Mouse (Mus musculus) neural tube, embryonic 11.5 days (tissue): Measurements from ENCODE around the gene Bet1l. TPM values are rescaled to one million over a fixed set of nuclear protein-coding genes. Genes with fewer than 3 reads are reported as not detected.

Experiments
- ATAC-seq: fragments of 200-750 bp; cut with Nextera tagmentation; 2 replicates; pipeline ENCODE4 v1.8.0; 2017; ENCODE audit warnings: moderate number of reproducible peaks, mild to moderate bottlenecking, moderate TSS enrichment, moderate library complexity; ENCODE audit not compliant: insufficient read depth, low FRiP score, low TSS enrichment
- DNase-seq: peaks from one replicate; pipeline ENCODE4 v3.0.0-alpha.2; 2015; ENCODE audit warnings: low spot score
- H3K27ac ChIP-seq: fragments of 300-500 bp; sonication (generic); 2 replicates; pipeline ENCODE4 v1.5.1; 2014; ENCODE audit warnings: low read depth, mild to moderate bottlenecking, low read length
- H3K27me3 ChIP-seq: fragments of 300-500 bp; sonication (generic); 2 replicates; pipeline ENCODE4 v1.6.1; 2014; ENCODE audit warnings: mild to moderate bottlenecking, low read length, mixed read lengths; ENCODE audit not compliant: control insufficient read depth, insufficient read depth
- H3K36me3 ChIP-seq: fragments of 300-500 bp; sonication (generic); 2 replicates; pipeline ENCODE4 v1.6.1; 2014; ENCODE audit warnings: mild to moderate bottlenecking, low read length, moderate library complexity, mixed read lengths; ENCODE audit not compliant: control insufficient read depth, insufficient read depth
- H3K4me1 ChIP-seq: fragments of 300-500 bp; sonication (generic); 2 replicates; pipeline ENCODE4 v1.6.1; 2014; ENCODE audit warnings: low read length, mixed read lengths; ENCODE audit not compliant: control insufficient read depth, insufficient read depth
- H3K4me2 ChIP-seq: fragments of 300-500 bp; sonication (generic); 2 replicates; pipeline ENCODE4 v1.6.1; 2014; ENCODE audit warnings: low read depth, mild to moderate bottlenecking, moderate library complexity
- H3K4me3 ChIP-seq: fragments of 300-500 bp; sonication (generic); 2 replicates; pipeline ENCODE4 v1.5.1; 2014; ENCODE audit warnings: low read depth, low read length
- H3K9ac ChIP-seq: fragments of 300-500 bp; sonication (generic); 2 replicates; pipeline ENCODE4 v1.6.1; 2014; ENCODE audit warnings: mild to moderate bottlenecking, low read length
- H3K9me3 ChIP-seq: fragments of 300-500 bp; sonication (generic); 2 replicates; pipeline ENCODE4 v1.6.1; 2016; ENCODE audit warnings: low read length; ENCODE audit not compliant: control insufficient read depth
- WGBS: fragments of 180-500 bp; shearing (Covaris S2); extraction: QIAGEN DNeasy Blood & Tissue Kit; methylation state at CpG from one replicate; pipeline ENCODE4 v1.1.7; 2014; 5-methylcytosine and 5-hydroxymethylcytosine counted together
- polyA plus RNA-seq: library from polyadenylated mRNA; unstranded; fragments of >200 nt; fragmentation: Nextera tagmentation; extraction: Ambion mirVana; gene quantifications from 2 replicates; pipeline ENCODE4 v1.2.1, GENCODE M21; 2014

The Bet1l gene
- polyA plus RNA-seq, 1 experiment from 2014 or later, result 27.4 TPM

DNA sequence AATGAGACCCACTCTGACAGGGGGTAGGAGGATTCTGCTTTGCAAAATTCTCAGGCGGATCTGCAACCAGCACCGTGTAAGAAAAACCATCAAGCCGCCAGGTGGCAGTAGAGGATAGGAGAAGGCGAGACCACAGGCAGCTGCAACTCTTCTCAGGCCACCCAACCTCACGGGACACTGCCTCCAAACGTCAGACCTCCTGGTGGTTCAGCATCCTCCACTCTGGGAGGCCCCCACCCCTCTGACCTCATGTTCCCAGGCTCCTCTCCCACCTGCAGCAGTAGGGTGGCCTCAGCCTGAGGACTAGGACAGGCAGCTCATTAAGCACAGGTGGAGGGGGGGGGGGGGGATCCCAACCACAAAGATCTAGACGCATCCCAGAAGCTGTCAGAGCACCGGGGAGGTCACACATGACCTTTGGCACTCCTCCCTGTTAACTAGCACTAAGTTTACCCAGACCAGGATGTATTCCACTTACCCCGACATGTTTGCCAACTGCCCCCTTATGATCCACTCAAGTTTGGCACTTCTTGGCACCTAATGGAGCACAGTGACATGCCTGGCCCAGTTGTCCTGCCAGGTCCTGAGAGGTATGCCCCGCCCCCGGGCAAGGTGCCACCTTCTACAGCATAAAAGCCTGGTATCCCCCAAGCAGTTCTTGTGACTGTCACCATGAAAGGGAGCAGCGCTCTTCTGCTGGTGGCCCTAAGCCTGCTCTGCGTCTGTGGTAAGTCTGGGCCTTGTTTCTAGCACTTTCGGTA lies 12.3 kb downstream of the Bet1l start, which contains the start of gene Scgb1c1:
Gene Scgb1c1, plus strand, starts transcription at position 643 of the 761 bp plus-strand sequence.
- 0 out of 2 replicates have a peak, but pooled peaks cover 4% of the 10 kb centered on the region for H3K27me3 ChIP-seq
- no peaks in the 10 kb centered on the region for H3K4me1 ChIP-seq
- no peaks in the 10 kb centered on the region for H3K36me3 ChIP-seq
- 34% methylated on average over 14 of the region's 14 CpGs for WGBS
- ATAC-seq, result peak; percentile 85
- no peak within 1 kb of the TSS for H3K27ac ChIP-seq
- no peaks in the 10 kb centered on the region for H3K9me3 ChIP-seq
- no peak within 1 kb of the TSS for H3K4me2 ChIP-seq
- no peak within 1 kb of the TSS for H3K9ac ChIP-seq
- H3K4me3 ChIP-seq, result no peak within 1 kb of the TSS
- peak; percentile 89 for DNase-seq

DNA sequence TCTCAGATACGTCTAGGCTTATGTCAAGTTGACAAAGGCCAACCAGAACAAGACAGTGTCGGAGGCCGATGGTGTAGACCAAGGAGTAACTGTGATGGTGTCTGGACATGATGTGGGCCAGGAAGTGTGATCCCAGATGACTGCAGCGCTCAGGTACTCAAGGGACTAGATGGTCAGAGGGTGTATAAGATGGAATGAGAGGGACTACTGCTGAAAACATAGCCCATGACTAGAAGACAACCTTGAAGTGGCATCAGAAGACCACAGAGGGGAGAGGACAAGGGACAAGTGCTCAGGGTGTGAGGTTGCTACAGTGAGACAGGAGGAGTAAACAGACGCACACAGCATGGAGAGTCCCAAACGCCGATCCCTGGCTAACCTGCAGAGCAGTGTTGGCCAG lies 13.6 kb downstream of the Bet1l start:
- no peak for ATAC-seq
- WGBS, result 83% methylated on average over 7 of the region's 7 CpGs
- Histone ChIP-seq H3K9ac (no peak overlapping the region), H3K27me3 (0 out of 2 replicates have a peak, but pooled peaks cover 4% of the 10 kb centered on the region), H3K9me3 (no peaks in the 10 kb centered on the region), H3K4me2 (no peak overlapping the region), H3K27ac (no peak overlapping the region), H3K36me3 (no peaks in the 10 kb centered on the region), H3K4me3 (no peak overlapping the region), H3K4me1 (no peaks in the 10 kb centered on the region)
- DNase-seq, result no peak

DNA sequence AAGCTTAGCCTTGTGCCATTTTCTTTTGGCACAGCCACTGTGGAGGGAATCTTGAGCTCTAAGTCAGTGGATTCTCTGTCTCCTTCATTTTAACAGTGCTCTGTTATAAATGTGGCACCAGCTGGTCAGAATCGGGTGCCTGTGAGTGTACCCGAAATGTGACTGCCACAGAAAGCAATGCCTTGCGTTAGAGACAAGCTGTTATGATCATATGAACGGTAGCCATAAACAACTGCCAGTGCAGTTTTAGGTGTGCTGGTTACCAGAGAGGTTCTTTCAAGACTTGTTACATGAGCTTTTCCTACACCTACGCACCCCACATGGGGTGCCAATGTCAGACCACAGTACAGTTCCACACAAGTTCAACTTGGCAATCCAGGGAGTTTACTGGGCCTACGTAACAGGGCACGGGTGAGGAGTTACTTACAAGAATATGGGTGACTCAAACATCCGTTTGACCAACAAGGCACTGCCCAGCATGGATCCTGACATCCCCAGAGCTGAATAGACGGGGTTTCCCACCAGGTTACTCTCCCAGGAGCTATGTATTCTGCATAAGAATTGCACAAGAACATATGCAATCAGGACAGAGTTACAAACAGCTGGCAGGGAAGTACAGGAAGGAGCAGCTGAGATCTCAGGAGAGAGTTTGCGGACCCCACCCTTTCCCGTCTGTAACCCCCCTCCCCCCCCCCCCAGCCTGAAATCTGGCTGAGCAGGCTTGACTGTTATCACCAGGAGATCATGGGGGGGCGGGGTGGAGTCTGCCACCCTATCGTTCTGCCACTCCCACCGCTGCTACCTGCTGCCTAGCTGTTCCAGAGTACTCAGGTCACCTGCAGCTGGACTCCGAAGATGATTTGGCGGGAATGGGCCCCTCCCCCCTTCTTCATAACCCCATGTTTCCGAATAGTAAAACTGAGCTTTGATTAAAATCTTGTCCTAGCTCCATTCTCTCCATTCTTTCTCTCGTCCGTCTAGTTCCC lies 16.3 kb downstream of the Bet1l start:
- H3K36me3 ChIP-seq, result no peaks in the 10 kb centered on the region
- no peak overlapping the region for H3K27ac ChIP-seq
- no peak overlapping the region for H3K4me3 ChIP-seq
- no peaks in the 10 kb centered on the region for H3K4me1 ChIP-seq
- no peak overlapping the region for H3K9ac ChIP-seq
- ATAC-seq, result no peak
- no peaks in the 10 kb centered on the region for H3K9me3 ChIP-seq
- WGBS, result 38% methylated on average over 19 of the region's 19 CpGs
- DNase-seq, result no peak
- no peak overlapping the region for H3K4me2 ChIP-seq
- 0 out of 2 replicates have a peak, but pooled peaks cover 4% of the 10 kb centered on the region for H3K27me3 ChIP-seq

DNA sequence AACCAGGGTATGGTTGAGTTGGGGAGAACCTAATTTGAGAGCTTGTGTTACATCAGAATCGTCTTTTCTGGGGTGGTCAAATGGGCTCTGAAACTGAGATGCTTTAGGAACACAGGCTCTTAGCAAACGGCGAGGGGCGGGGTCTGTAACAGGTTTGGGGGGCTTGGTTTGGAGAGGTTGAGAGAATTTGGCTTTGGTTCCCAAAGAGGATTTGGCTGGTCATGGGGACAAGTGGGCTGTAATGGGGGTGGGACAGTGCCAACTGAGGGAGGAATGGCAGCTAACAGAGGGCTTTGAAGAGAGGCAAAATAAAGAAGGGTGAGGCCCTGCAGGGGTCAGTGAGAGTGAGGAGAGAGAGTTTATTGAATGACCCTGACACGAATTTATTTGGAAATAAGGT lies 17.8 kb downstream of the Bet1l start:
- no peaks in the 10 kb centered on the region for H3K4me1 ChIP-seq
- no peaks in the 10 kb centered on the region for H3K36me3 ChIP-seq
- H3K4me3 ChIP-seq, result no peak overlapping the region
- no peak overlapping the region for H3K4me2 ChIP-seq
- ATAC-seq (no peak), DNase-seq (no peak)
- H3K27ac ChIP-seq, result no peak overlapping the region
- WGBS, result 61% methylated on average over 5 of the region's 5 CpGs
- H3K9ac ChIP-seq, result no peak overlapping the region
- 0 out of 2 replicates have a peak, but pooled peaks cover 4% of the 10 kb centered on the region for H3K27me3 ChIP-seq
- no peaks in the 10 kb centered on the region for H3K9me3 ChIP-seq

DNA sequence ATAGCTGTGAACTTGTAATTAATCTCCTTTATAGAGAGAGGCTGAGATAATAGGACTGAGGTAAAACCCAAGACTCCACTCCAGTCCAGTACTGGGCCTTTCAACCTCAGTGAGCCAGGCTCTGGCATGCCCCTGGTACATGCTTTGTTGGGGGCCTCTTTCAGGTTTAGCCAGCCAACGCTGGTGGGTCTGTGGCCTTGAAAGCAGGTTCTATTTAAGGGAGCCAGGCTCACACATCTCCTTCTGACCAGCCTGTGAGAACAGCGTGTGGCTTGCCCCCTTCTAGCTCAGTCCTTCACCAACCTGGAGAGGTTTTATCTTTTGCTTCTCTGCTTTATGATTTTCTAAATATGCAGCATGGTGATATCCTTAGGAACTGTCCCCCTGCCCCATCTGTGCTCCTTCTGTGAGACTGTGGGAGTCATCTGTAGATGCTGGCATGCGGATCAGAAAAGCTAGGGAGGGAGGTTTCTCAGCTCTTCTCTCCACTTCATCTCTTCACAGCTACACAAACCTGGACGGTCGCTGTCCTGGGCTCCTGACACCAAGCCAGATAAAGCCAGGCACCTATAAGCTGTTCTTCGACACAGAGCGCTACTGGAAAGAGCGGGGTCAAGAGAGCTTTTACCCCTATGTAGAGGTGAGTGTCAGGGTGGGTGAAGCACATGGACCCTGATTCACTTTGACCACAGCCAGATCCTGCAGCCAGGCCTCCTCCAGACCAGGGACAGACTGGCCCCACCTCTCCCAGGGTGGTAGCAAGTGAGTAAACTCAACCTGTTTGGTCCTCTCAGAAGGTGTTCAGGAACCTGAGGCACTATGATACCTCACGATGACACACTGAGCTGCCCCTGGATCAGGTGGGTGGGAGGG lies 20.9 kb downstream of the Bet1l start:
- Histone ChIP-seq H3K4me3 (no peak overlapping the region), H3K9ac (no peak overlapping the region), H3K27ac (no peak overlapping the region), H3K9me3 (no peaks in the 10 kb centered on the region), H3K4me2 (no peak overlapping the region), H3K36me3 (no peaks in the 10 kb centered on the region), H3K27me3 (0 out of 2 replicates have a peak, but pooled peaks cover 2% of the 10 kb centered on the region), H3K4me1 (no peaks in the 10 kb centered on the region)
- ATAC-seq (no peak), DNase-seq (no peak)
- WGBS, result 88% methylated on average over 9 of the region's 9 CpGs

DNA sequence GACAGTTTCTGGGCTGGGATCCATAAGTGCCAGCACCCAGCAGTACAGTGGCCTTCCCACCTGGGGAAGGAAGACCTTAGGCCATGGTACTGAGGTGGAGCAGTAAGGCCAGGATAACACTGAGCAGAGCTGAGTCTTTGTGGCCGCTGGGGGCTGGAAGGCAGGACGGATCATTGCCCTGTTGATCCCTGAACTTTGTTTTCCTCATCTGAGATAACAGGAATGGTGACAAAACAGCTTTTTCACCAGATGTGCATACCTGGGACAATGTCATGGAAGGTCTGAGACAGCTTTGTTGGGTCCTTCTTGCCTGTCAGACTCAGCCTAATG lies 21.7 kb downstream of the Bet1l start:
- H3K4me1 ChIP-seq, result no peaks in the 10 kb centered on the region
- H3K9me3 ChIP-seq, result no peaks in the 10 kb centered on the region
- 0 out of 2 replicates have a peak, but pooled peaks cover 2% of the 10 kb centered on the region for H3K27me3 ChIP-seq
- no peaks in the 10 kb centered on the region for H3K36me3 ChIP-seq
- ATAC-seq (no peak), DNase-seq (no peak)
- WGBS, result 74% methylated on average over 2 of the region's 2 CpGs
- H3K4me2 ChIP-seq, result no peak overlapping the region
- no peak overlapping the region for H3K27ac ChIP-seq
- H3K9ac ChIP-seq, result no peak overlapping the region
- H3K4me3 ChIP-seq, result no peak overlapping the region

DNA sequence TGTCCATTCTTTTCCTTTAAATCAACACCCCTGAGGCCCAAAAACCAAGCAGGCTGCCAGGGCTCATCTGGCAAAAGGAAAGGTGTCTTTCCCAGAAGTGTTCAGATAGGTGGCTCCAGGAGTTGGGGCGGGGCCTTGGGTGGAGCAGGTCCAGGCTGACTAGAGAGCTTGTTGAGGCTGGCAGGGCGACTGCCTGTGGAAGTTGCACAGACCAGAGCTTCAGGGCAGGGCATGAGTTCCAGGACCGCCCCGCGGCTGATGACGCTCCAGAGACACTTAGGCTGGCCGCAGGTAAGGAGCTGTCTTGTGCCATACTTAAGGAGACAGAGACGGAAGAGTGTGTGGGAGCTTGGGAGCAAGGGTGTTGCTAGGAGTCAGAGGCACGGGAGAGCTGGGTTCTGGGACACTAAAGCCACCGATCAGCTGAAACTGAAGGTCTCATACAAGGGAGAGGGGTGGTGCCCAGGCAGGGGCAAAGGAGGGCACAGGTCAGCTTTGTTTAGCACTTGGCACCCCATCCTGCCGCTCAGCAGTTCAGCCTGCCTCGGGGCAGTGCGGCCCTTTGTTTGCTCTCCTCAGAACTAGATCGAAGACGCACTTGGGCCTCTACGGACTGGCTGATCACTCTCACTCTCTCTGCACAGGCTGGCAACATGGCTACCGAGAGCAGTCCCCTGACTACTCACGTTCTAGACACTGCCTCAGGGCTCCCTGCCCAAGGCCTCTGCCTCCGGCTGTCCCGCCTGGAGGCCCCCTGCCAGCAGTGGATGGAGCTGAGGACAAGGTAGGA lies 22.2 kb downstream of the Bet1l start, which contains the start of gene Urah:
Gene Urah, plus strand, starts transcription at position 51 of the 790 bp plus-strand sequence.
- no peak for DNase-seq
- Histone ChIP-seq H3K9me3 (no peaks in the 10 kb centered on the region), H3K4me2 (no peak within 1 kb of the TSS), H3K9ac (no peak within 1 kb of the TSS), H3K27me3 (no peaks in the 10 kb centered on the region), H3K4me3 (no peak within 1 kb of the TSS), H3K36me3 (no peaks in the 10 kb centered on the region), H3K27ac (no peak within 1 kb of the TSS), H3K4me1 (no peaks in the 10 kb centered on the region)
- WGBS, result 43% methylated on average over 20 of the region's 20 CpGs
- ATAC-seq, result no peak
